Mouse (Mus musculus) heart, adult 2 months (tissue): ENCODE data around the gene Diaph2.

Source experiments
- CTCF ChIP-seq: fragments of 200-600 bp; IDR thresholded peaks from 2 replicates; pipeline ENCODE4 v1.8.1; 2022; ENCODE audit warnings: antibody characterized with exemption, mild to moderate bottlenecking, moderate library complexity
- POLR2A ChIP-seq: fragments of 200-500 bp; IDR thresholded peaks from 2 replicates; pipeline ENCODE4 v1.6.1; 2011; ENCODE audit warnings: mild to moderate bottlenecking, low read depth, low read length, control low read depth; ENCODE audit not compliant: insufficient read depth

- TF ChIP-seq CTCF (no peak), POLR2A (no peak)
Measured at GRCm38 (mm10) chrX:129736562-129736961, 13.0 kb upstream of the Diaph2 start.
